Mouse (Mus musculus) forebrain, embryonic 13.5 days (tissue): ENCODE results near the gene Trim62. TPM values are rescaled to one million over a fixed set of nuclear protein-coding genes. Genes with fewer than 3 reads are reported as not detected.
A peak's percentile ranks its signal among the peaks of the same experiment; 100 is the strongest.

Experiments
- ATAC-seq: fragments of 200-750 bp; cut with Nextera tagmentation; 2 replicates; pipeline ENCODE4 v1.8.0; 2017
- H3K27ac ChIP-seq: fragments of 300-500 bp; sonication (generic); 2 replicates; pipeline ENCODE4 v1.5.1; 2015; ENCODE audit warnings: inconsistent platforms, mild to moderate bottlenecking, moderate library complexity
- H3K27me3 ChIP-seq: fragments of 300-500 bp; sonication (generic); 2 replicates; pipeline ENCODE4 v1.6.1; 2015; ENCODE audit warnings: mild to moderate bottlenecking, inconsistent platforms
- H3K36me3 ChIP-seq: fragments of 300-500 bp; sonication (generic); 2 replicates; pipeline ENCODE4 v1.6.1; 2015; ENCODE audit warnings: mild to moderate bottlenecking, inconsistent platforms; ENCODE audit not compliant: poor library complexity, severe bottlenecking
- H3K4me1 ChIP-seq: fragments of 300-500 bp; sonication (generic); 2 replicates; pipeline ENCODE4 v1.6.1; 2015; ENCODE audit warnings: inconsistent platforms
- H3K4me2 ChIP-seq: fragments of 300-500 bp; sonication (generic); 2 replicates; pipeline ENCODE4 v1.6.1; 2015; ENCODE audit warnings: inconsistent platforms, mild to moderate bottlenecking, moderate library complexity
- H3K4me3 ChIP-seq: fragments of 300-500 bp; sonication (generic); 2 replicates; pipeline ENCODE4 v1.5.1; 2015; ENCODE audit warnings: mild to moderate bottlenecking, inconsistent platforms
- H3K9ac ChIP-seq: fragments of 300-500 bp; sonication (generic); 2 replicates; pipeline ENCODE4 v1.6.1; 2015; ENCODE audit warnings: mild to moderate bottlenecking, inconsistent platforms
- H3K9me3 ChIP-seq: fragments of 300-500 bp; sonication (generic); replicated peaks from 2 replicates; pipeline ENCODE4 v1.6.1; 2016; ENCODE audit warnings: inconsistent platforms
- WGBS: fragments of 180-500 bp; shearing (Covaris S2); methylation state at CpG from one replicate; pipeline ENCODE4 v1.1.7; 2015; 5-methylcytosine and 5-hydroxymethylcytosine counted together
- polyA plus RNA-seq: library from polyadenylated mRNA; unstranded; fragments of >200 nt; fragmentation: Nextera tagmentation; extraction: Ambion mirVana; gene quantifications from 2 replicates; pipeline ENCODE4 v1.2.1, GENCODE M21; 2015

Trim62 gene
- polyA plus RNA-seq, 1 experiment from 2014 or later: 6.7 TPM

- Histone ChIP-seq H3K9me3 (no peaks in the 10 kb centered on the region), H3K4me3 (no peak overlapping the region), H3K4me1 (peaks cover 10% of the 10 kb centered on the region), H3K27ac (peak overlapping the region; percentile 48; the same call in 1 of the 2 replicates), H3K9ac (no peak overlapping the region), H3K36me3 (no peaks in the 10 kb centered on the region), H3K27me3 (peaks cover 23% of the 10 kb centered on the region; the same call in 1 of the 2 replicates), H3K4me2 (no peak overlapping the region)
- ATAC-seq: peak; percentile 24; the same call in 1 of the 2 replicates
- WGBS: 55% methylated on average over 6 of the region's 6 CpGs
Measured at GRCm38 (mm10) chr4:128917756-128918155, 34.4 kb downstream of the Trim62 start.

DNA sequence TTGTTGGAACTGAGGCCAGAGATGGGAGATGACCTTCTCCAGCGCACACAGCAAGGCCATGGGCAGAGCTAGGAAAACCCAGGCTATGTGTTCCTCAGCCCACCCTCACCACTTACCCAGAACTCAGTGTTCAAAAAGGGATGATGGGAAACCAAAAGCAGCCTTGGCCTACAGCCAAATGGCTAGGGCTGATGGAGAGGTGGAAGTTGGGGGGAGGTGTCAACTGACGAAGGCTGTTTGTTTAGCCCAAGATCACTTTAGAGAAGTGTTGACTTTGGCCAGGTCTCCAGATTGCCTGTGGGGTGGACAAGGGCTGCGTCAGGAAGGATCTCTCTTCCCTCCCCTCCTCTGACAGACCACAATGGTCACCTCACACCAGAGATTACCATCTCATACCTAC is 34.8 kb downstream of the Trim62 start:
- peak overlapping the region; percentile 48 for H3K27ac ChIP-seq
- no peak overlapping the region for H3K4me3 ChIP-seq
- WGBS: 69% methylated on average over 3 of the region's 3 CpGs
- H3K27me3 ChIP-seq: peaks cover 27% of the 10 kb centered on the region; the same call in 1 of the 2 replicates
- no peak for ATAC-seq
- H3K9ac ChIP-seq: no peak overlapping the region
- H3K9me3 ChIP-seq: no peaks in the 10 kb centered on the region
- H3K4me2 ChIP-seq: no peak overlapping the region
- peaks cover 10% of the 10 kb centered on the region for H3K4me1 ChIP-seq
- H3K36me3 ChIP-seq: no peaks in the 10 kb centered on the region

GRCm38 (mm10) chr4:128919106-128919505 is 35.7 kb downstream of the Trim62 start:
- 27% methylated on average over 10 of the region's 10 CpGs for WGBS
- Histone ChIP-seq H3K4me1 (peaks cover 10% of the 10 kb centered on the region), H3K9me3 (no peaks in the 10 kb centered on the region), H3K27ac (no peak overlapping the region), H3K9ac (no peak overlapping the region), H3K4me3 (no peak overlapping the region), H3K27me3 (peaks cover 36% of the 10 kb centered on the region), H3K4me2 (no peak overlapping the region), H3K36me3 (no peaks in the 10 kb centered on the region)
- ATAC-seq: no peak

- WGBS: 90% methylated on average over 3 of the region's 3 CpGs
- no peak overlapping the region for H3K27ac ChIP-seq
- peaks cover 9% of the 10 kb centered on the region; the same call in 1 of the 2 replicates for H3K4me1 ChIP-seq
- ATAC-seq: no peak
- H3K4me2 ChIP-seq: no peak overlapping the region
- H3K9ac ChIP-seq: no peak overlapping the region
- no peaks in the 10 kb centered on the region for H3K9me3 ChIP-seq
- no peaks in the 10 kb centered on the region for H3K36me3 ChIP-seq
- peaks cover 46% of the 10 kb centered on the region for H3K27me3 ChIP-seq
- H3K4me3 ChIP-seq: no peak overlapping the region
Measured at GRCm38 (mm10) chr4:128923603-128924002, 40.2 kb downstream of the Trim62 start.

- Histone ChIP-seq H3K4me2 (peak overlapping the region; percentile 67), H3K4me3 (peak overlapping the region; percentile 38), H3K27me3 (peaks cover 46% of the 10 kb centered on the region), H3K27ac (no peak overlapping the region), H3K36me3 (no peaks in the 10 kb centered on the region), H3K9me3 (no peaks in the 10 kb centered on the region), H3K4me1 (peaks cover 9% of the 10 kb centered on the region; the same call in 1 of the 2 replicates), H3K9ac (peak overlapping the region; percentile 62)
- peak; percentile 87 for ATAC-seq
- 16% methylated on average over 36 of the region's 36 CpGs for WGBS
Measured at GRCm38 (mm10) chr4:128924841-128925606, 41.6 kb downstream of the Trim62 start.

DNA sequence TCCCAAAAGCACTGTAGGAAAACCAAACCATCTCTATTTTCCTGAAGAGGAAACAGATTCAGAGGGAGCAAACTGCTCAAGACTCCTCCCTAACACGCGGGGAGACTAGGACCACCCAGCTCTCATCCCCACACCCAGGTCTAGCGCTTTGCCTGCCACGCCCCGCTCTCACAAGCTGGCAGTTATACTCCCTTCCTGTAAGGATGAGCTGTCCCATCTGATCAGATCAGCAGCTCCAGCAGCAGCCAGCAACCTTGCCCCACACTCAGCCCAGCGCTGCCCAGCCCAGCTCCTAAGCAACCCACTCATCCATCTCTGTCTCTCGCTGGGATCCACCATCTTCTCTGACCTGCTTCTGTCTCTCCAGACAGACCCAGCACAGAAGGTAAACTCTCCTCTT is 49.4 kb downstream of the Trim62 start:
- H3K27ac ChIP-seq: no peak overlapping the region
- no peak overlapping the region for H3K4me2 ChIP-seq
- no peak for ATAC-seq
- no peaks in the 10 kb centered on the region for H3K27me3 ChIP-seq
- 0 out of 2 replicates have a peak overlapping the region, but pooled peaks have one; percentile 37 for H3K9ac ChIP-seq
- H3K36me3 ChIP-seq: no peaks in the 10 kb centered on the region
- WGBS: 81% methylated on average over 7 of the region's 7 CpGs
- no peaks in the 10 kb centered on the region for H3K9me3 ChIP-seq
- H3K4me1 ChIP-seq: no peaks in the 10 kb centered on the region
- H3K4me3 ChIP-seq: no peak overlapping the region

GRCm38 (mm10) chr4:128935595-128935994 is 52.2 kb downstream of the Trim62 start:
- H3K9ac ChIP-seq: no peak overlapping the region
- H3K27ac ChIP-seq: no peak overlapping the region
- H3K4me2 ChIP-seq: no peak overlapping the region
- no peaks in the 10 kb centered on the region for H3K4me1 ChIP-seq
- ATAC-seq: no peak
- 71% methylated on average over 5 of the region's 5 CpGs for WGBS
- no peaks in the 10 kb centered on the region for H3K36me3 ChIP-seq
- H3K27me3 ChIP-seq: no peaks in the 10 kb centered on the region
- H3K4me3 ChIP-seq: no peak overlapping the region
- no peaks in the 10 kb centered on the region for H3K9me3 ChIP-seq

- ATAC-seq: no peak
Measured at GRCm38 (mm10) chr4:128942346-128942745, 59.0 kb downstream of the Trim62 start.

GRCm38 (mm10) chr4:128946736-128947135 is 63.4 kb downstream of the Trim62 start:
- H3K36me3 ChIP-seq: no peaks in the 10 kb centered on the region
- ATAC-seq: no peak
- H3K27ac ChIP-seq: no peak overlapping the region
- H3K27me3 ChIP-seq: 0 out of 2 replicates have a peak, but pooled peaks cover 3% of the 10 kb centered on the region
- H3K4me2 ChIP-seq: no peak overlapping the region
- WGBS: 86% methylated on average over 9 of the region's 9 CpGs
- no peak overlapping the region for H3K9ac ChIP-seq
- peaks cover 6% of the 10 kb centered on the region; the same call in 1 of the 2 replicates for H3K4me1 ChIP-seq
- no peaks in the 10 kb centered on the region for H3K9me3 ChIP-seq
- H3K4me3 ChIP-seq: no peak overlapping the region

More at GRCm38 (mm10) chr4:128942346-128942745, 59.0 kb downstream of the Trim62 start:
- Histone ChIP-seq H3K27me3 (no peaks in the 10 kb centered on the region), H3K9ac (no peak overlapping the region), H3K4me3 (no peak overlapping the region), H3K4me2 (no peak overlapping the region), H3K27ac (no peak overlapping the region), H3K36me3 (no peaks in the 10 kb centered on the region), H3K9me3 (no peaks in the 10 kb centered on the region), H3K4me1 (peaks cover 2% of the 10 kb centered on the region; the same call in 1 of the 2 replicates)
- WGBS: 49% methylated on average over 3 of the region's 3 CpGs

GRCm38 (mm10) chr4:128947326-128947933 is 64.0 kb downstream of the Trim62 start:
- H3K27me3 ChIP-seq: 0 out of 2 replicates have a peak, but pooled peaks cover 3% of the 10 kb centered on the region
- no peaks in the 10 kb centered on the region for H3K36me3 ChIP-seq
- H3K4me3 ChIP-seq: no peak overlapping the region
- 17% methylated on average over 18 of the region's 18 CpGs for WGBS
- H3K27ac ChIP-seq: no peak overlapping the region
- no peak for ATAC-seq
- peak overlapping the region; percentile 24; the same call in 1 of the 2 replicates for H3K4me2 ChIP-seq
- H3K4me1 ChIP-seq: peaks cover 6% of the 10 kb centered on the region; the same call in 1 of the 2 replicates
- no peaks in the 10 kb centered on the region for H3K9me3 ChIP-seq
- no peak overlapping the region for H3K9ac ChIP-seq

DNA sequence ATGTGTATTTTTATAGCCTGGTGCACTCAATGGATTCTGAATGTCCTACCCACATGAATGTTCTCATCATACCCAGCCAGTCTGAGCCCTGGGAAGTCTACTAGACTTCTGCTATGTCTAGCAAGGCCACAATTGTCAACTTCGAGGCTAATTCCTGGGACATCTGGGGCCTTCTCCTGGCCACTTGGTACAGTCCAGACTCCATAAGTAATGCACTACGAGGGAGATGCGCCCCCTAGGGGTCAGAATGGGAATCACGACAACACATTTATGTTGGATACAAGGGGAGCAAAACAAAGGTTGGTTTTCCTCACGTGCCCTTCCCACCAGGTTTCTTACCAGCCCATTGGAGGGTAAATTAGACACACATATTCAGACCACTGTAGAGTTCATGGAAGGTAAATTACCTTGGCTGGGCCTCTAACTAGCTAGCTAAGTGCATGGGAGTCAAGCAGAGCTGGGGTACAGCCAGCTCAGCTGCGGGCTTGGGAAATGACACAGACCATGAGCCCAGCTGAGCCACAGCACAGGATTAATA is 64.8 kb downstream of the Trim62 start:
- H3K4me3 ChIP-seq: no peak overlapping the region
- 35% methylated on average over 6 of the region's 6 CpGs for WGBS
- ATAC-seq: no peak

DNA sequence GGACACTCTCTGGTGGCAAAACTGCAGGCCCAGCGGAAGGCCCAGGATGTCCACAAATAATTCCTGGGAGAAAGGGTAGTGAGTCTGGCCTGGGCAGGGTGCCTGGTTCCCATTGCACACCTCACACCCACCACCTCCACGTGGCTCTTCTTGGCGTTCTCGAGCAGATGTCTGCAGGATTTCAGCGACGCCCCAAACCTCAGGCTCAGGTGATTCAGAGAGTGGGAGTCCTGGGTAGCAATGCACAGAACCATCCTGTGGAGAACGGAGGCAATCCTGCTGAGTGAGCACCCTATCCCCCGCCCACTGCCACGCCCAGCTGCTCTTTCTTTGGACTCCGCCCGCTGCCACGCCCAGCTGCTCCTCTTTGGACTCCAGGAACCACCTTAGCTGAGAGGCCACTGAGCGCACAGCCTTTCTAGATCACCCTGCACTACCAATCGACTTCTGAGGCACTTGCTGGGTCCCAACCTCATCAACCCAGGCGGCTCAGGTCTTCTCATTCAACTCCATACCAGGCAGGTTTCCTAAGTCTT is 66.2 kb downstream of the Trim62 start:
- H3K27ac ChIP-seq: no peak overlapping the region
- H3K9me3 ChIP-seq: no peaks in the 10 kb centered on the region
- no peak overlapping the region for H3K4me3 ChIP-seq
- no peaks in the 10 kb centered on the region for H3K36me3 ChIP-seq
- H3K4me1 ChIP-seq: peaks cover 6% of the 10 kb centered on the region; the same call in 1 of the 2 replicates
- ATAC-seq: no peak
- H3K9ac ChIP-seq: no peak overlapping the region
- H3K4me2 ChIP-seq: no peak overlapping the region
- 43% methylated on average over 15 of the region's 15 CpGs for WGBS
- 0 out of 2 replicates have a peak, but pooled peaks cover 3% of the 10 kb centered on the region for H3K27me3 ChIP-seq

More for the DNA sequence above, 64.8 kb downstream of the Trim62 start:
- H3K36me3 ChIP-seq: no peaks in the 10 kb centered on the region
- 0 out of 2 replicates have a peak, but pooled peaks cover 3% of the 10 kb centered on the region for H3K27me3 ChIP-seq
- H3K4me2 ChIP-seq: no peak overlapping the region
- H3K27ac ChIP-seq: no peak overlapping the region
- H3K4me1 ChIP-seq: peaks cover 6% of the 10 kb centered on the region; the same call in 1 of the 2 replicates
- H3K9me3 ChIP-seq: no peaks in the 10 kb centered on the region
- no peak overlapping the region for H3K9ac ChIP-seq
